Mouse (Mus musculus): ENCODE data around the gene Ergic1. TPM values are rescaled to one million over a fixed set of nuclear protein-coding genes. Genes with fewer than 3 reads are reported as not detected.

Gene Ergic1
- total and polyA plus RNA-seq, 2 experiments from 2014 or later, result 50.8 to 152 TPM

GRCm38 (mm10) chr17:26584558-26585136 is 23.4 kb downstream of the Ergic1 start:
- Histone ChIP-seq H3K27ac (ENCODE audit: low read depth) (peak overlapping the region; percentile 91), H3K4me2 (ENCODE audit: low read depth, low read length) (peak overlapping the region; percentile 38), H3K36me3 (replicated peaks; ENCODE audit: control insufficient read depth, insufficient read depth, low read length) (no peaks in the 10 kb centered on the region), H3K27me3 (ENCODE audit: control insufficient read depth, insufficient read depth, low read length) (no peaks in the 10 kb centered on the region), H3K4me3 (ENCODE audit: low read depth, low read length) (no peak overlapping the region), H3K4me1 (ENCODE audit: control insufficient read depth, insufficient read depth) (peaks cover 44% of the 10 kb centered on the region), H3K9me3 (replicated peaks; ENCODE audit: control insufficient read depth, low read length) (no peaks in the 10 kb centered on the region), H3K9ac (replicated peaks; ENCODE audit: low read depth, low read length) (peak overlapping the region; percentile 47; the same call in 1 of the 2 replicates)
- peak; percentile 95 for DNase-seq (ENCODE audit: low spot score)
- peak; percentile 1; the same call in 1 of the 2 replicates for TF ChIP-seq CTCF (IDR thresholded peaks at IDR 0.05; ENCODE audit: low read depth)
- TF ChIP-seq EP300 (IDR thresholded peaks at IDR 0.05; ENCODE audit: low read depth), result peak; percentile 55; the same call in 1 of the 2 replicates
- 5% methylated on average over 15 of the region's 15 CpGs for WGBS
- peak; percentile 93 for ATAC-seq (ENCODE audit: insufficient read depth, low read depth)

- Histone ChIP-seq H3K4me2 (ENCODE audit: low read depth, low read length) (no peak overlapping the region), H3K4me3 (ENCODE audit: low read depth, low read length) (no peak overlapping the region), H3K27me3 (ENCODE audit: control insufficient read depth, insufficient read depth, low read length) (no peaks in the 10 kb centered on the region), H3K36me3 (replicated peaks; ENCODE audit: control insufficient read depth, insufficient read depth, low read length) (no peaks in the 10 kb centered on the region), H3K9ac (replicated peaks; ENCODE audit: low read depth, low read length) (no peak overlapping the region), H3K27ac (ENCODE audit: low read depth) (no peak overlapping the region), H3K9me3 (replicated peaks; ENCODE audit: control insufficient read depth, low read length) (no peaks in the 10 kb centered on the region), H3K4me1 (ENCODE audit: control insufficient read depth, insufficient read depth) (peaks cover 30% of the 10 kb centered on the region)
- no peak for TF ChIP-seq EP300 (IDR thresholded peaks at IDR 0.05; ENCODE audit: low read depth)
- no peak for TF ChIP-seq CTCF (IDR thresholded peaks at IDR 0.05; ENCODE audit: low read depth)
- no peak for ATAC-seq (ENCODE audit: insufficient read depth, low read depth)
- no peak for DNase-seq (ENCODE audit: low spot score)
- WGBS, result 74% methylated on average over 12 of the region's 12 CpGs
Observed at GRCm38 (mm10) chr17:26587961-26588487, 26.7 kb downstream of the Ergic1 start.

- Histone ChIP-seq H3K4me3 (ENCODE audit: low read depth, low read length) (no peak overlapping the region), H3K27me3 (ENCODE audit: control insufficient read depth, insufficient read depth, low read length) (no peaks in the 10 kb centered on the region), H3K36me3 (replicated peaks; ENCODE audit: control insufficient read depth, insufficient read depth, low read length) (no peaks in the 10 kb centered on the region), H3K27ac (ENCODE audit: low read depth) (peak overlapping the region; percentile 99), H3K9ac (replicated peaks; ENCODE audit: low read depth, low read length) (no peak overlapping the region), H3K4me1 (ENCODE audit: control insufficient read depth, insufficient read depth) (peaks cover 43% of the 10 kb centered on the region), H3K9me3 (replicated peaks; ENCODE audit: control insufficient read depth, low read length) (no peaks in the 10 kb centered on the region), H3K4me2 (ENCODE audit: low read depth, low read length) (no peak overlapping the region)
- 66% methylated on average over 4 of the region's 4 CpGs for WGBS
- ATAC-seq (ENCODE audit: insufficient read depth, low read depth) (no peak), DNase-seq (ENCODE audit: low spot score) (no peak)
- TF ChIP-seq CTCF (IDR thresholded peaks at IDR 0.05; ENCODE audit: low read depth) (no peak), EP300 (IDR thresholded peaks at IDR 0.05; ENCODE audit: low read depth) (no peak)
Observed at GRCm38 (mm10) chr17:26592510-26592909, 31.2 kb downstream of the Ergic1 start.

GRCm38 (mm10) chr17:26593199-26593598 is 31.9 kb downstream of the Ergic1 start:
- DNase-seq (ENCODE audit: low spot score), result no peak
- Histone ChIP-seq H3K27me3 (ENCODE audit: control insufficient read depth, insufficient read depth, low read length) (no peaks in the 10 kb centered on the region), H3K36me3 (replicated peaks; ENCODE audit: control insufficient read depth, insufficient read depth, low read length) (no peaks in the 10 kb centered on the region), H3K4me2 (ENCODE audit: low read depth, low read length) (no peak overlapping the region), H3K4me3 (ENCODE audit: low read depth, low read length) (no peak overlapping the region), H3K27ac (ENCODE audit: low read depth) (peak overlapping the region; percentile 99; the same call in 1 of the 2 replicates), H3K9ac (replicated peaks; ENCODE audit: low read depth, low read length) (no peak overlapping the region), H3K4me1 (ENCODE audit: control insufficient read depth, insufficient read depth) (peaks cover 43% of the 10 kb centered on the region), H3K9me3 (replicated peaks; ENCODE audit: control insufficient read depth, low read length) (no peaks in the 10 kb centered on the region)
- 91% methylated on average over 5 of the region's 5 CpGs for WGBS
- no peak for TF ChIP-seq CTCF (IDR thresholded peaks at IDR 0.05; ENCODE audit: low read depth)
- no peak for TF ChIP-seq EP300 (IDR thresholded peaks at IDR 0.05; ENCODE audit: low read depth)
- ATAC-seq (ENCODE audit: insufficient read depth, low read depth), result no peak

GRCm38 (mm10) chr17:26594171-26594570 is 32.9 kb downstream of the Ergic1 start:
- no peaks in the 10 kb centered on the region for H3K9me3 ChIP-seq (replicated peaks; ENCODE audit: control insufficient read depth, low read length)

More at GRCm38 (mm10) chr17:26594171-26594570, 32.9 kb downstream of the Ergic1 start:
- WGBS, result 62% methylated on average over 7 of the region's 7 CpGs
- no peaks in the 10 kb centered on the region for H3K27me3 ChIP-seq (ENCODE audit: control insufficient read depth, insufficient read depth, low read length)
- no peak overlapping the region for H3K4me3 ChIP-seq (ENCODE audit: low read depth, low read length)
- H3K4me2 ChIP-seq (ENCODE audit: low read depth, low read length), result no peak overlapping the region
- H3K27ac ChIP-seq (ENCODE audit: low read depth), result peak overlapping the region; percentile 99
- ATAC-seq (ENCODE audit: insufficient read depth, low read depth) (no peak), DNase-seq (ENCODE audit: low spot score) (no peak)
- peaks cover 43% of the 10 kb centered on the region for H3K4me1 ChIP-seq (ENCODE audit: control insufficient read depth, insufficient read depth)
- H3K36me3 ChIP-seq (replicated peaks; ENCODE audit: control insufficient read depth, insufficient read depth, low read length), result no peaks in the 10 kb centered on the region
- no peak overlapping the region for H3K9ac ChIP-seq (replicated peaks; ENCODE audit: low read depth, low read length)
- TF ChIP-seq EP300 (IDR thresholded peaks at IDR 0.05; ENCODE audit: low read depth) (no peak), CTCF (IDR thresholded peaks at IDR 0.05; ENCODE audit: low read depth) (no peak)
